Mouse (Mus musculus) T-helper 2 cell (primary cell): ENCODE data around the gene Fnbp1.

ENCODE experiments used
- in situ Hi-C: fragments of 300-600 bp; cut with MboI, MseI; formaldehyde crosslinking; loops from one replicate; pipeline ENCODE4 v1.15.1; 2025; ENCODE audit warnings: high pct_unique_total_duplicates

Fnbp1 gene

GRCm38 (mm10) chr2:30985111-30986020, 156.4 kb downstream of the Fnbp1 start:
- in situ Hi-C loops: no loop called here

- in situ Hi-C loops: no loop called here
Measured at GRCm38 (mm10) chr2:30983024-30983423, 158.8 kb downstream of the Fnbp1 start.

DNA sequence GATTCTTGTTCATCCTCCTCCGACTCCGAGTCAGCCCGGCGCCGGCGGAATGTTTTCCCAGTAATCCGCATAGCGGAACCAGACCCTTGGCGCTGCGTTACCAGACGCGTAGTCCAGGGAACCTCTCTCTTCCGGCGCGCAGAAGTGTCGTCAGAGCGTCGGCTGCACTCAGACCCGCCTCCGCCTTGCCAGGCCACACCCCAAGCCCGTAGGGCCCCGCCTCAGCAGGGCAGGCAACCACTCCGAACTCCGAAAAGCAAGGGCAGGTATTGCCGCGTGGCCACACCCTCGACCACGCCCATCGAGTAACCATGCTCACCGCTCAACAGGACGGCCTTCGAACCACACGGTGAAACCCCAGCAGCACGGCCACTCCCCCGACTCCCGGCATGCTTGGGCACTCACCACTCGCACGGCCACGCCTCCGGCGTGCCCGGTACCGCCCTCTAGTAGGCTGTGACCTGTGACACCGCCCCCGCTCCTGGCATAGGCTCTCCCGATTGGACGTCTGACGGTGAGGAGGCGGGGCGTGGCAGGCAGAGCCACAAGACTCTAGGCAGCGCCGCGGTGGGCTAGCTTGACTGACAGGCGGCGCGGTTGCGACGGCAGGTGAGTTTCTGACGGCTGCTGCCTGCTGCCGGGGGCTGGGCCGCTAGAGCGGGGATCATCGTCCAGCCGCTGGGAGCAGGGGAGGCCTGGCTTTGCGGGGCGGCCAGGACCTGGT, 159.9 kb downstream of the Fnbp1 start, which contains the start of the genes BC005624 and Usp20:
Gene BC005624, minus strand, starts transcription at position 412 of the 724 bp plus-strand sequence.
Gene Usp20, plus strand, starts transcription at position 490 of the 724 bp plus-strand sequence.
- in situ Hi-C loops: no loop called here
